Mouse (Mus musculus) liver, embryonic 11.5 days (tissue): ENCODE results near the gene Abca2. TPM values are rescaled to one million over a fixed set of nuclear protein-coding genes. Genes with fewer than 3 reads are reported as not detected.

Experiments used
- ATAC-seq: fragments of 200-750 bp; cut with Nextera tagmentation; replicated peaks from 2 replicates; pipeline ENCODE4 v1.8.0; 2017; ENCODE audit warnings: moderate number of reproducible peaks, mild to moderate bottlenecking, moderate TSS enrichment, moderate library complexity; ENCODE audit not compliant: low FRiP score
- DNase-seq: peaks from one replicate; pipeline ENCODE4 v3.0.0-alpha.2; 2017; ENCODE audit warnings: low spot score
- H3K27ac ChIP-seq: fragments of 300-500 bp; sonication (generic); 2 replicates; pipeline ENCODE4 v1.5.1; 2014; ENCODE audit warnings: mild to moderate bottlenecking, low read depth, low read length, control low read depth
- H3K27me3 ChIP-seq: fragments of 300-500 bp; sonication (generic); replicated peaks from 2 replicates; pipeline ENCODE4 v1.6.1; 2014; ENCODE audit warnings: low read length, mixed read lengths; ENCODE audit not compliant: control insufficient read depth, insufficient read depth
- H3K36me3 ChIP-seq: fragments of 300-500 bp; sonication (generic); 2 replicates; pipeline ENCODE4 v1.6.1; 2014; ENCODE audit warnings: mild to moderate bottlenecking, low read length, moderate library complexity, mixed read lengths; ENCODE audit not compliant: control insufficient read depth, insufficient read depth
- H3K4me1 ChIP-seq: fragments of 300-500 bp; sonication (generic); replicated peaks from 2 replicates; pipeline ENCODE4 v1.6.1; 2014; ENCODE audit warnings: low read length, mixed read lengths; ENCODE audit not compliant: control insufficient read depth, insufficient read depth
- H3K4me2 ChIP-seq: fragments of 300-500 bp; sonication (generic); 2 replicates; pipeline ENCODE4 v1.6.1; 2014; ENCODE audit warnings: mild to moderate bottlenecking, control low read depth, moderate library complexity
- H3K4me3 ChIP-seq: fragments of 300-500 bp; sonication (generic); 2 replicates; pipeline ENCODE4 v1.5.1; 2014; ENCODE audit warnings: low read depth, low read length, control low read depth
- H3K9ac ChIP-seq: fragments of 300-500 bp; sonication (generic); 2 replicates; pipeline ENCODE4 v1.6.1; 2014; ENCODE audit warnings: low read depth, low read length, control low read depth
- H3K9me3 ChIP-seq: fragments of 300-500 bp; sonication (generic); 2 replicates; pipeline ENCODE4 v1.6.1; 2016; ENCODE audit warnings: low read length, inconsistent platforms, mixed read lengths; ENCODE audit not compliant: control insufficient read depth
- WGBS: fragments of 180-500 bp; shearing (Covaris S2); extraction: QIAGEN DNeasy Blood & Tissue Kit; methylation state at CpG from one replicate; pipeline ENCODE4 v1.1.7; 2014; 5-methylcytosine and 5-hydroxymethylcytosine counted together
- polyA plus RNA-seq: library from polyadenylated mRNA; unstranded; fragments of >200 nt; fragmentation: Nextera tagmentation; extraction: Ambion mirVana; gene quantifications from 2 replicates; pipeline ENCODE4 v1.2.1, GENCODE M21; 2014

Gene Abca2
- polyA plus RNA-seq, 1 experiment from 2014 or later, result 3.9 TPM

DNA sequence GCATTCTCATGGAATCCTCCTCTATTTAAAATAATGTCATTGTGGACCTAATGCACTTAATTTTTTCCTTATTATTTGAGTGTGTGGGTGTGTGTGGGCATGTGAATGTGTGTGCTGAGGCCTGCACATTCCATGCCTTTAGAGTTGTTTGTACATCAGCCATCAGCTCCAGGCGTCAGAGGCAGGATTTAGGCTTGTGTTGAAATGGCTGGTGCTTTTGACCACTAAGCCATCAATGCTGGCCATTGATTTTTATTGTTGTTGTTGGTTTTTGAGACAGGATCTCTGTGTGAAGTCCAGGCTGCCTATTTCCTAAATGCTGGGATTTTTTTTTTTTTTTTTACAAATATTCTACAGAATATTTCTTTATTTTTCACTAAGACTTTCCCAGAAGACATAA lies 24.4 kb downstream of the Abca2 start:
- Histone ChIP-seq H3K9ac (no peak overlapping the region), H3K27me3 (no peaks in the 10 kb centered on the region), H3K4me3 (no peak overlapping the region), H3K27ac (no peak overlapping the region), H3K4me1 (no peaks in the 10 kb centered on the region), H3K9me3 (no peaks in the 10 kb centered on the region), H3K4me2 (no peak overlapping the region), H3K36me3 (no peaks in the 10 kb centered on the region)
- ATAC-seq, result no peak
- DNase-seq, result no peak
- WGBS, result 47% methylated on average over 1 of the region's 1 CpGs

DNA sequence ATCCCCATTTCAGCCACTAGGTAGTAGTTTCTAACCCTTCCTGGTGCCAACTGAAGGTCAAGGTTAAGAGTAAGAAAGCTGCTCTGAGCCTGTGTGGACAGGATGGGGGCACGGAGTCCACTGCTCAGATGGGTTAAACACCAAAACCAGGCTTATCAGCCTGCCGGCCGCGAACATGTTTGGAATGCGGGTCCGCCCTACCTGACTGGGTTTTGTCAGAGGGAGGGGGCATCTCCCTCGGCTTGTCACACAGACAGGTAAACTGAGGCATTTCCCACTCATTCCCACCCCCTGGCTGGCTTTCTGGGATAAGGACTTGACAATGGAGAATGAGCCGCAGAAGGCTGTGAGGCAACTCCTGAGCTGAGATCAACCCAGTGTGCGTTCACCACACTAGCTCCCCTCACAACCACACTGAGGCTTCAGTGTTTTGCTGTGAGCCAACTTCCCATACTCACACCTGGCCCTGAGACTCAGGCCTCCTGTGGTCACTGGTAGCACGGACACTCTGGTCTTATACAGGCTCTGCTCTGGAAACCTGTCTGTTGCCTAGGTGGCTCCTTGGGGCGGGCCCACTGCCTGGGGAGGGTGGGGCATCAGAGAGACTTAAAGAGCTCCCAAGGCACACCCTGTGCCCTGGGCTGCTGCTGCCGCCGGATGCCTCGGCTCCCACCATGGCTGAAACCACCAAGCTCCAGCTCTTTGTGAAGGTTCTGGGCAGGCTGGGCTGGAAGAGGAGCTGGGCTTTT lies 27.9 kb downstream of the Abca2 start, which contains the start of gene Clic3:
TSS of gene Clic3 (plus strand) at position 634 of the 749 bp plus-strand sequence.
- Histone ChIP-seq H3K27ac (no peak within 1 kb of the TSS), H3K4me2 (no peak within 1 kb of the TSS), H3K9ac (no peak within 1 kb of the TSS), H3K9me3 (no peaks in the 10 kb centered on the region), H3K4me1 (peaks cover 11% of the 10 kb centered on the region), H3K27me3 (no peaks in the 10 kb centered on the region), H3K36me3 (no peaks in the 10 kb centered on the region), H3K4me3 (no peak within 1 kb of the TSS)
- 55% methylated on average over 14 of the region's 14 CpGs for WGBS
- ATAC-seq (no peak), DNase-seq (no peak)

DNA sequence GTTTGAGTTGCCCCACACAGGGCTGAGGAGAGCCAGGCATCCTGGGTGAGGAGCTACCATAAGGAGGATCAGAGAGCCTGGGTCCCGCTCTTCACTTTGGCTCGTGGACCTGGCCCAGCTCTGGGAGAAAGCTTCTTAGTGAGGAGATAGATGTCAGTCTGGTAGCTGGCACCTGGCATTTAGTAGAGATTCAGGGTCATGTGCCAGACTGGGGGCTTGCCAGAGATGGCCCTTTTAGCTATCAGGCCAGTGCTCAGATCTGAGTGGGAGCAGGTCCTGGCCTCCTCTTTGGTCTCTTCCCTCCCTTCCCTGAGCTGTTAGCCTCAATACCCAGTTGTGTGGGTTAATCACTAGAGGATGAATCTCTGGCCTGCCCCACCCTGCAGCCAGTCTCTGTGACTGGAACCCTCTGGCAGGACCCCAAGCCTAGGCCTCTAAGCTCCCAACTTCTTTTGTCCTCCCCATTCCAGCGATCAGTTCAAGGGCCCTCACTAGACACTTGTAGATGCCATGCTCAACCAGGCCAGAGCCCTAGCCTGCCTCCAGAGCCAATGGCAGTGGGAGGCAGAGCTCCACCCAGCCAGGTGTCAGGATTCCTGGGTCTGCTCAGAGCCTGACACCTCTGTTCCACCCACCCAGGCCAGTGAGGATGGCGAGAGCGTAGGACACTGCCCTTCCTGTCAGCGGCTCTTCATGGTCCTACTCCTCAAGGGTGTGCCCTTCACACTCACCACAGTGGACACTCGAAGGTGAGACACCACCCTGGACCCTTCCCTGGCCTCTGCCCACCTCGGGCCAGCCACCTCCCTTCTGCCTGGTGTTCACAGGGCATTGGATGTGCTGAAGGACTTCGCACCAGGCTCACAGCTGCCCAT lies 28.8 kb downstream of the Abca2 start:
- no peak overlapping the region for H3K4me3 ChIP-seq
- ATAC-seq (no peak), DNase-seq (no peak)
- no peak overlapping the region for H3K27ac ChIP-seq
- H3K36me3 ChIP-seq, result no peaks in the 10 kb centered on the region
- no peak overlapping the region for H3K4me2 ChIP-seq
- no peaks in the 10 kb centered on the region for H3K9me3 ChIP-seq
- peaks cover 11% of the 10 kb centered on the region for H3K4me1 ChIP-seq
- WGBS, result 81% methylated on average over 9 of the region's 9 CpGs
- H3K9ac ChIP-seq, result no peak overlapping the region
- H3K27me3 ChIP-seq, result no peaks in the 10 kb centered on the region

DNA sequence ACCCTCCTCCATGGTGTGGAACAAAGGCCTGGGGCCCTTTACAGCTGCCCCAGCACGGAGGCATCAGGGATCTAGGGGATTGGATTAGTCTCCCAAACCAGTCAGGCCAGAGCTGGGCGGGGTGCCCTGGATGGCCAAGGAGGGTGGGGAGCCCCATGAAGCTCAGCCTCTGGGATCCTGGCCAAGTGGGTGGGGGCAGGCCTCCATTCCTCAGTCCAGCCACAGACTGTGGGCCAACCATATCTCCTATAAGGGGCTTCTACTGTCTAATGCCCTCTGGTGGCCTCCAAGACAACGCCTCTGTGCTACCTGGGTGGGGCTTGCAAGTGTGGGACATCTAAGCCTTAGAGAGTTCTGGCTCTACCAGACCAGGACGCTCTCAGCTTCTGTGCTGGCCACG lies 30.4 kb downstream of the Abca2 start:
- Histone ChIP-seq H3K27me3 (no peaks in the 10 kb centered on the region), H3K9ac (no peak overlapping the region), H3K27ac (no peak overlapping the region), H3K9me3 (no peaks in the 10 kb centered on the region), H3K4me1 (peaks cover 11% of the 10 kb centered on the region), H3K4me2 (no peak overlapping the region), H3K36me3 (no peaks in the 10 kb centered on the region), H3K4me3 (no peak overlapping the region)
- no peak for DNase-seq
- 80% methylated on average over 5 of the region's 5 CpGs for WGBS
- ATAC-seq, result no peak

DNA sequence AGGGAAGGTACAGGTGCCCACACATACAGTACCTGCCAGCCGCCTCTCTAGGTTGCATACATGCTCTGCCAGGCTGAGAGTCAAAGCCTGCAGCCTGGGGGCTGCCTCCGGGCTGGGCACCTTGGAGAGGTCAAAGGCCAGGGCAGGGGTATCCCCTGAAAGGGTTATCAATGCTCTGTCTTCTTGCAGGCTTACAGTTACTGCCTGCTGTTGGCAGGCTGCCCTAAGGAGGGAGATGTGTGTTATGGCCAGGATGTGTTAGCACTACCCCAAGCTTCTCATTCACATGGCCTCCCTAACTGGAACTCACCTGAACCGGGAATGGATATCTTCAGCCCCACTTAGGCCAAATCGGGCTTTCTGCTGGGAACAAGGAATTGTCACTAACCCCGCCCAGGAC lies 31.6 kb downstream of the Abca2 start:
- whole genome bisulfite sequencing, result 45% methylated on average over 5 of the region's 5 CpGs
- Histone ChIP-seq H3K27me3 (no peaks in the 10 kb centered on the region), H3K9me3 (no peaks in the 10 kb centered on the region), H3K4me1 (peaks cover 11% of the 10 kb centered on the region), H3K4me2 (peak overlapping the region; percentile 98), H3K36me3 (no peaks in the 10 kb centered on the region), H3K4me3 (peak overlapping the region; percentile 81), H3K27ac (peak overlapping the region; percentile 79), H3K9ac (peak overlapping the region; percentile 82)
- no peak for DNase-seq
- ATAC-seq, result 0 out of 2 replicates have a peak, but pooled peaks have one; percentile 8

DNA sequence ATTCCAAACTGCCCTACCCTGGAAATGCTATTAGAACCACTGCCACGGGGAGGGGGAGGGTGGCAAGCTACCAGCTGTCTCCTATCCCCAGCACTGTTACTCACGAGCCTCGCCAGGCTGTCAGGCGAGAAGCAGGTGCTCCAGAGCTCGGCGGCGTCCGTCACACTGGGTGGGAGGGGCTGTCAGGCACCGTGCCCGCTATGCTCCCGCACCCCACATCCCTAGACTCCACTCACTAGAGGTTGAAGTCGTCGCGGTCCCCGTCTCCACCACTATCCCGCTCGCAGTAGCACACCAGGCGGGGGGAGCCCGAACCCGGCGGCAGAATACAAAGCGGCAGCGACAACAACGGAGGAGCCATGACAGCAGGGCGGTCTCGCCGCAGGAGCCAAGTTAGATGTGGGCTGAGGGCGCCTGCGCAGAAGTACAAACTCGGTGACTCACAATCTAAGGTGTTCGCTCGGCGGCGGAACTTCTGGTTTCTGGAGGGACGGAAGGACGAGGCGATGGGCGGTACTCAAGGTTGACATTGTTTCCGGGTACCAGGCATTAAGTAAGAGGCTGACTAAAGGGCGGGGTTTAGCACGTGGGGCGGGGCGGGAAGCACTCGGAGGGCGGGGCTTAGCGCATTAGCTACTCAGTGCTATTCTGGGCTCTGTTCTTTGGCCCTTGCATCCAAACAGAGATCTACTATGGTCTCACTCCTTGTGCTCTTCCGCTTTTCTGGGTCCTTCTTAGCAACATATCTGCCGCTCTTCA lies 32.2 kb downstream of the Abca2 start, which contains the start of gene Paxx:
TSS of gene Paxx (minus strand) at position 544 of the 759 bp plus-strand sequence.
- DNase-seq (peak; percentile 85), ATAC-seq (peak; percentile 89)
- Histone ChIP-seq H3K9ac (peak within 1 kb of the TSS; percentile 82), H3K27ac (peak within 1 kb of the TSS; percentile 79), H3K27me3 (no peaks in the 10 kb centered on the region), H3K36me3 (no peaks in the 10 kb centered on the region), H3K4me1 (peaks cover 14% of the 10 kb centered on the region), H3K9me3 (no peaks in the 10 kb centered on the region), H3K4me3 (peak within 1 kb of the TSS; percentile 81), H3K4me2 (peak within 1 kb of the TSS; percentile 98)
- WGBS, result under 1% methylated on average over 48 of the region's 48 CpGs

DNA sequence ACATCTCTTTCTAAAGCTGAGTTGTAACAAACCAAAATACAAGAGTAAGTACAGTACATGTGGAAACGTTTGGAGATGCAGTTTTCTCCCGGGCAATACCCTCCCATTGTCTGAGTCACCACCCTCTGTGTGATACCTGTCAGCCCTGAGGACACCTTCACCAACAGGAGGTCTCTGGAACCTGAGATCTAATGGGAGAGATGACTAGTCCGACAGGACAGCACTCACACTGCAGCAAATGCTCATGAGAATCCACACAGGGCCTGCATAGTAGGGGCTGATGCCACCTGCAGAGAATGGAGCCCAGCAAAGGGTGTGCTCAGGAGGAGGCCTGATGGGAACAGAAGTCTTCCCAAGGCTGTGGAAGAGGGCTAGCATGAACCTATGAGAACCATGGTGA lies 32.9 kb downstream of the Abca2 start:
- Histone ChIP-seq H3K27ac (peak overlapping the region; percentile 36; the same call in 1 of the 2 replicates), H3K27me3 (no peaks in the 10 kb centered on the region), H3K36me3 (no peaks in the 10 kb centered on the region), H3K4me3 (peak overlapping the region; percentile 81), H3K4me1 (peaks cover 16% of the 10 kb centered on the region), H3K9me3 (no peaks in the 10 kb centered on the region), H3K9ac (no peak overlapping the region; the same call in 1 of the 2 replicates), H3K4me2 (peak overlapping the region; percentile 98)
- ATAC-seq, result no peak
- WGBS, result 25% methylated on average over 3 of the region's 3 CpGs
- DNase-seq, result no peak

DNA sequence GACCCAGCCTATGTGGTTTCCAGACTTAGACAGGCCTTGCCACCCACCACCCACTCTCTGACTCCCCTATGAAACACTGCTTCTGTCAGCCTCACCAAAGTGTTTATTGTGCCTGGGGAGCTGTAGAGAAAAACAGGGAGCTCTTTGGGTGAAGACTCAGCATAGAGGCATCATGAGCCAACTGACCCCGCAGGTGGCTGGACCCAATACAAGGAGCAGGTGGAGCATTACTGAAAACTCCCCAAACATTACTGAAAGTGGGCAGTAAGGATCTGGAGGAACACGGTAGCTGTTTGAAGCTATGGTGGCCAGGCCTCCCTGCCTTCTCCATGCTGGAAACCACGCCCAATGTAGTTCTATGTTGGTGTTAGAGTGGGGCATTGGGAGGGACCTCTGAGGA lies 35.1 kb downstream of the Abca2 start:
- Histone ChIP-seq H3K27me3 (no peaks in the 10 kb centered on the region), H3K36me3 (no peaks in the 10 kb centered on the region), H3K9me3 (no peaks in the 10 kb centered on the region), H3K9ac (no peak overlapping the region), H3K4me3 (no peak overlapping the region), H3K4me2 (no peak overlapping the region), H3K27ac (no peak overlapping the region), H3K4me1 (peaks cover 16% of the 10 kb centered on the region)
- WGBS, result 85% methylated on average over 3 of the region's 3 CpGs
- DNase-seq (no peak), ATAC-seq (no peak)
